Mouse (Mus musculus) heart, postnatal 10 days (tissue): ENCODE measurements around the gene Ddx6. TPM values are rescaled to one million over a fixed set of nuclear protein-coding genes. Genes with fewer than 3 reads are reported as not detected.
A peak's percentile ranks its signal among the peaks of the same experiment; 100 is the strongest.
"Not testable (repeated sequence)": the region's sequence is repeated elsewhere in the genome, so short reads cannot be mapped to it uniquely, and the experiment has no call there.

ENCODE experiments used
- DNase-seq, 2 experiments: peaks; one replicate each; pipeline ENCODE4 v3.0.0; 2021
- intact Hi-C: fragments of 180-260 bp; cut with DNase I; formaldehyde crosslinking; loops from one replicate; pipeline ENCODE4 v1.15.1; 2025
- total RNA-seq, 2 experiments: library from RNA; stranded (reverse); gene quantifications; 2 replicates each; pipeline ENCODE4 v1.2.3; 2021

Gene Ddx6
- total RNA-seq, 2 experiments from 2014 or later = 96.2 to 104 TPM

GRCm38 (mm10) chr9:44593221-44593620, 11.5 kb upstream of the Ddx6 start:
- intact Hi-C loops = no loop called here
- no peak for DNase-seq

- intact Hi-C loops = no loop called here
- no peak for DNase-seq
Measured at GRCm38 (mm10) chr9:44593886-44594285, 10.8 kb upstream of the Ddx6 start.

DNA sequence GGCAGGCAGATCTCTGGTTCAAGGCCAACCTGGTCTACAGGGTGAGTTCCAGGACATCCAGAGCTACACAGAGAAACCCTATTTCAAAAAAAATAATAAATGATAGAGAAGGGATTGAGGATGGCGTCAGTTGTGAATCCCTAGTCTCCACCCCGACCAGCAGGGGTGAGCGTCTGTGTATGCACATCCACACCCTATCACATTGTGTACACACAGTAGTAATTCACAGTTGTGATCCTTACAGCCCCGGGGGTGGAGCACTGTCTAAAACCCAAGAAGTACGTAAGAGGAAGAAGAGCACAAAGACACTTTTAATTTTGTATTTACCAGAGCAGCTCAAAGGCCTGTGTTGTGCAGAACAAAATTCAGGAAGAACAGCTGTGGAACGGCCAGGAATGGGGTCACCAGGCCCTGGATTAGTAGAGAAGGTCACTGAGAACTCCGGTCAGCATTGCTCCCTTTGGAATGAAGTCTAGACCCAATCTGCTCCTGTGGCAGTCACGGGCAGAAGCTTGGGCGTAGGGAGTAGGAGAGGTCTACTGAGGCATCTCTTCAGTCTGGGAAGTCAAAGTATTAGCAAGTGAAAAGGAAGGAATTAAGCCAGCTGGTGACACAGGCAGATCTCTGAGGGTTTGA, 9.7 kb upstream of the Ddx6 start:
- intact Hi-C loops = no loop called here
- no peak for DNase-seq

DNA sequence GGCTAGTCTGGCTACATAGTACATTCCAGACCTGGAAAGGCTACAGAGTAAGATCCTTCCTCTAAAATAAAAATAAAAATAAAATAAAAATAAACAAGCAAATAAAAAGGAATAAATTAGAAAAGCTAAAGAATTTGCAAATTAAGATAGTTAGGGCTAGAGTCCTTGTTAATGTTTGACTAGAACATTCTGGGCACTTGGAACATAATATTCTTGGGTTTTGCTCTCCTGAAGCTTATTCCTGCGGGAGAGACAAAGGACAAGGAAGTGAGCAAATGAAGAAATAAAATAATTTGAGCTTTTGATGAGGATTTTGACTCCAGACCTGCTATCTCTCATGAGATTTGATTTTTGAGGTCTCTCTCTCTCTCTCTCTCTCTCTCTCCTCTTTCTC, 9.2 kb upstream of the Ddx6 start:
- intact Hi-C loops = no loop called here
- DNase-seq = no peak

- intact Hi-C loops = no loop called here
- DNase-seq = no peak
Measured at GRCm38 (mm10) chr9:44597742-44598141, 7.0 kb upstream of the Ddx6 start.

DNA sequence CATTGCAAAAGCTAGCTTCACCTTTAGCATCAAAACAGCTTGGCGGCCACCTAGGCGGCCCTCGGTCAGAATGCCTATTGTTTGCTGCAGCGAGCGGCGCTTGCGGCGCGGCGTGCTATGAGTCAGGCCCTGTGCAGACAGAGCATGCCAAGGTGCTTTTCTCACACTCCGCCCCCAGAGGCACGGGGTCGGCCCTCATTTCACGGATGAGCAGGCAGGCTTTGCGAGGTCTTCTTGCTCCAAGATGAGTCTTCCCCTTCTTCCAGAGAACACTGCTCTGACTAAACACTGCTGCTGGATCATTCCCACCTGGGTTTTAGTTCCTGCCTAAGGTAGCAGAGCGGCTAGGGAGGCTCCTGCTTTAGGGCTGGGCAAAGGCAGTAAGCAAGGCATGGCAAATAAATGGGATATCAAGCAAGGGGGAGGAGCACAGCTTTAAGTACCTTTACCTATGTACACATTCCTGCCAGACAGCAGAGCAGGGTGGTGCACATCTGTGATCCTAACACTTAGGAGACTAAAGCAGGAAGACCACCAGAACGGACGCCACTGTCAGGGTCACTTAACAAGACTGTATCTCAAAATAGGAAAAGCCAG, 5.7 kb upstream of the Ddx6 start:
- peak; percentile 27 to 38 for DNase-seq
- intact Hi-C loops = no loop called here

DNA sequence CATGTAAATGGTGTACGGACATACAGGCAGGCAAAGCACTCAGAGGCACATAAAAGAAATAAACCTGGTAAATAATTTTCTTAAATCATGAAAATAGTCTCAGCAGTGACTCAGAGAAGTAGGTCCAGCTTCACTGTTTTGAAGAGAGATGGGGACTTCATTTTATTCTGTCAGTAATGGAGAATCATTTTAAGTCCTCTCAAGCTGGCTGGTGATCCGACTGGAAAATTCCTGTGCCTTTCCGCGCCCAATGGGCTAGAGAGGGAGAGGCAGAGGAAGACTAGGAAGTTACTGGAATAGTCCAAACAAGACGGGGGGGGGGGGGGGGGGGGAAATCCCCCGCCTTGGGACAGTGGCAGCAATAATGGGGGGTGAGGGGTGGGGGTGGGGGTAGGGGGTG, 5.1 kb upstream of the Ddx6 start:
- DNase-seq = no peak

GRCm38 (mm10) chr9:44600801-44601200, 3.9 kb upstream of the Ddx6 start:
- intact Hi-C loops = no loop called here
- no peak for DNase-seq

More for the DNA sequence above, 5.1 kb upstream of the Ddx6 start:
- intact Hi-C loops = no loop called here

- DNase-seq = no peak
- intact Hi-C loops = no loop called here
Measured at GRCm38 (mm10) chr9:44602766-44603165, 1.9 kb upstream of the Ddx6 start.

DNA sequence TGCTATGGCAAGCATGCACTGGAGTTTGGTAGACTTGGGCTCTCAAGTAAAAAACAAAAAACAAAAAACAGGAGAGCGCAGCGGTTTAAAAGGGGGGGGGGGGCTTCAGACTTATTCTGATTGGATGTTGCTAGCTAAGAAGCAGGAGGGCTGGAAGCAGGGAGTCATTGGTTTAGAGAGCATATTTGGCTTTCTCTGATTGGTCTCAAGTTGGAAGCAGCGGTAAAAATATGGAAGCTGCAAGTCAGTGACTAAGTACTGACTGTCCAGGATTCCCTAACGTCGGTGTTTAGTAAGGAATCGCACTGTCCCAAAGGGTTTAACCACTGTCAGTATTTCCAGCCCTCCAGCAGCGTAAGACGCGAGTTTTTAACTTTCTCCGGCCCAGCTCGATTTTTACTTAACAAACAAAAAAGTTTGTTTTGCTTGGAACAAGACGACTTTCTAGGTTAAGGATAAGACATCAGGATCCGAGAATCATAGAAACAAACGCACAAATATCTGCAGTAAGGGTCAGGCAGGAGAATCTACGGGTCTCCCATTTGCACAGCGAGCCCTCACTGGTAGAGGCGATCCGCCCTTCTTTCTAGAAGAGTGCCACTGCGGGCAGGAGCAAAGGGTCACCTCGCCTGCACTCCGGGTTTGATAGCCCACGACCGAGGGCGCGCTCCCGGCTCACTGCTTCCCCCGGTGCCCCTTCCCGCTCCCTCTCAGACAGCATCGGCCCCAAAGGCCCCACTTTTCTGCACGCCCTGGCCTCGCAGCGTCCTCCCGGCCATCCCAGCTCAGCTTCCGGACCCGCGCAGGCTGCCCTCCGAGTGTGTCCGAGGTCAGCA, 1.0 kb upstream of the Ddx6 start:
- intact Hi-C loops = loop anchor here (2.0 kb wide), 1 partner anchor 93 kb away; no protein-coding TSS in a partner anchor
- DNase-seq = peak; percentile 74 to 77

- intact Hi-C loops = loop anchor here (2.0 kb wide), 1 partner anchor 94 kb away; no protein-coding TSS in a partner anchor
- DNase-seq = peak; percentile 85 to 87
Measured at GRCm38 (mm10) chr9:44604290-44604778, 358 bp upstream of the Ddx6 start.

- intact Hi-C loops = loop anchor here (2.0 kb wide), 2 partner anchors 31 to 95 kb away; no protein-coding TSS in a partner anchor
- DNase-seq = no peak
Measured at GRCm38 (mm10) chr9:44605616-44606165, 999 bp downstream of the Ddx6 start.

GRCm38 (mm10) chr9:44606646-44607045, 2.0 kb downstream of the Ddx6 start:
- no peak for DNase-seq
- intact Hi-C loops = loop anchor here (2.0 kb wide), 1 partner anchor 30 kb away; no protein-coding TSS in a partner anchor

DNA sequence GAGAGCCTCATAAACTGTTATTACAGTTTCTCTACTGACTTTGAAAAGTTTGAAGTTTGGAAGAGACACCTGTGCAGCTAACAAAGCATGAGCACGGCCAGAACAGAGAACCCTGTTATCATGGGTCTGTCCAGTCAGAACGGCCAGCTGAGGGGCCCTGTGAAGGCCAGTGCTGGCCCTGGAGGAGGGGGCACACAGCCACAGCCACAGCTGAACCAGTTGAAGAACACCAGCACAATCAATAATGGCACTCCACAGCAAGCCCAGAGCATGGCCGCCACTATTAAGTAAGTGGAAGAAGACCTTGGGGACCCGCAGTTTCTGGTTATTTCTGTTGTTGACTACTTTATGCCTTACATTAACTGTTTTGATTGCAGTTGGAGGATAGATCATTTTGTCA, 2.6 kb downstream of the Ddx6 start:
- intact Hi-C loops = loop anchor here (2.0 kb wide), 1 partner anchor 29 kb away; no protein-coding TSS in a partner anchor
- DNase-seq = no peak

DNA sequence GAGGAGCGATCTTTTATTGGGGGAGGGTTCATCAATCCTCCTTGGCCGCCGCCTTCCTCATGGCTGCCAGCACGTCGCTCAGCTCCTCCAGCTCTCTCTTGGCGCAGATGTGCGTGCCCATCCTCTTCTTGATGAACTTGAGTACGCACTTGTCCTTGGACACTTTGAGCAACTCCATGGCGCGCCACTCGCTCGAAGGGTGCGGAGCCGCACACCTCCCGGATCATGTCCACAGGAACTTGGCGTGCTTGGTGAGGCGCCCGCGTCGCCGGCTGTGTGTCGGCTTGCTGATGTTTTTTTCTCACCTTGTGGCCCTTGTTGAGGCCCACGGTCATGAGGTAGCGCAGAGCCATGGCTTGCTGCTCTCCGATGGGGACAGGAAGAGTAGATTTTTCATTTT, 5.7 kb downstream of the Ddx6 start:
- no peak for DNase-seq
- intact Hi-C loops = no loop called here

DNA sequence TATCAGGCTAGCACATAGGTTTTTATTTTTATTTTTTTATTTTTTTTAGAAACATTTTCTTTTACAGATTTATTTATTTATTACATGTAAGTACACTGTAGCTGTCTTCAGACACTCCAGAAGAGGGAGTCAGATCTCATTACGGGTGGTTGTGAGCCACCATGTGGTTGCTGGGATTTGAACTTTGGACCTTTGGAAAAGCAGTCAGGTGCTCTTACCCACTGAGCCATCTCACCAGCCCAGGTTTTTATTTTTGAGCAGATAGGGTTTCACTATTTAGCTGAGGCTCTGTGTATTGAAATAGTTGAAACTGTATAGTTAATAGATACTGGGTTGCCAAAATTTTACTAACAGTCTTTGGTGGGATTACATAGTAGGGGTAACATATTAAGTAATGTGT, 8.4 kb downstream of the Ddx6 start:
- intact Hi-C loops, DNase-seq: not testable (repeated sequence)

- peak; percentile 48 to 70 for DNase-seq
- intact Hi-C loops = no loop called here
Measured at GRCm38 (mm10) chr9:44621114-44621513, 16.4 kb downstream of the Ddx6 start.

DNA sequence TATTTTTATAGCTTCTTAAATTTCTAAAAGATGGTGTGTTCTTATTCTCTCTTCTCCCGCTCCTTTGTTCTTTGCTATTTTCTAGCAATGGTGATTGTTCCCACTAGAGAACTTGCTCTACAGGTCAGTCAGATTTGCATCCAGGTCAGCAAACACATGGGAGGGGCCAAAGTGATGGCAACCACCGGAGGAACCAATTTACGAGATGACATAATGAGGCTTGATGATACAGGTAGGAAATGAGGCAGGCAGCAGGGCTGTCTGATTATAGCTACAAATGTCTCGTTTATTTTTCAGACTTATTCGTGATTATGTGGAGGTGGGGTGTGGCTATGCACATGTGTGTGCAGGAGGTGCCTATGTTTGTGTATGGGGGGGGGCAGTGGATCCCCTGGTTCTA, 19.7 kb downstream of the Ddx6 start:
- intact Hi-C loops = no loop called here
- DNase-seq = no peak

DNA sequence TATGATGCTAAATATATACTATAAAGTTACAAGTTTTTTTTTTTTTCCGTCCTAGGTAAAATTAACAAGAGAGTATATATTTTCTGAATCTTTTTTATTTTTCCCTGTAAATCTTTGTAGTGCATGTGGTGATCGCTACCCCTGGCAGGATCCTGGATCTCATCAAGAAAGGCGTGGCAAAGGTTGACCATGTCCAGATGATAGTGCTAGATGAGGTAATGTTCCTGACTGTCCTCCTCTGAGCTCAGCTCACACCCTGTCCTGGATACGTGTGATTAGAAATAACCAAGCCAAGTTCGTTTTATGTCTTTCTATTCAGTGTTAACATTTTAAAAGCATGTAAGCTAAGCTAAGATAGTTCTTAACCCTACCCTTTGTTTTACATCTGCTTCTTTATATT, 21.6 kb downstream of the Ddx6 start:
- no peak for DNase-seq
- intact Hi-C loops = no loop called here

DNA sequence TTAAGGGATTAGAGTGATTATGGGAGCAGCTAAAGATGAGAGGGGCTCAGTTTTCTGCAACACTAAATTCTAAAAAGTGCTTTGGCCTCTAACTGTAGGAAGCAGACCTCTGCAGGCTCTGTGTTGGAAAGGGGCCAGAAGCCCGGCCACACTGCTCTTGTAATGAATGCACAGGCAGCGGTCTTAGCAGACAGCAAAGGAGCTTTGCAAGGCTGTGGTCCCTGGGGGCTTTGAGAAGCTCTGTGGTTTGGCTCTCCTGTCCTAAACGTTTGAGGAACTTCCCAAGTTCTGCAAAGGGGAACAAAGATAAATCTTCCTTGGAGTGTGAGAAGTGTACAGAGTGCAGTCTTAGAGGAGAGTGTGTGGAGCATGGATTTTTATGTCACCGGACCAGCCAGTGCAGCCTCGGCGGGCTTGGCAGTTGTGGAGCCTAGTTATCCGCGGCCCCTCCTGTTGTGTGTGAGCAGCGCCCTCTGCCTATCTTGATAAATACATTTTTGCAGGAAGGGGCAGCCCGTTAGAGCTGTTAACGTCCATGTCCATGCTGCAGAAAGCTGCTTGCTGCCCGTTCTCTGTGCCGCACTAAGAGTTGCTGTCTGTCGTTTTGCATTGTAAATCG, 33.0 kb downstream of the Ddx6 start:
- intact Hi-C loops = loop anchor here (2.0 kb wide), 1 partner anchor 31 kb away; no protein-coding TSS in a partner anchor
- peak; percentile 64 to 66 for DNase-seq
